Mouse (Mus musculus) brown adipose tissue, adult 24 weeks (tissue): Measurements from ENCODE around the gene Pappa2. TPM values are rescaled to one million over a fixed set of nuclear protein-coding genes. Genes with fewer than 3 reads are reported as not detected.

ENCODE experiments used
- H3K27ac ChIP-seq: fragments of 200-500 bp; replicated peaks from 2 replicates; pipeline ENCODE4 v1.5.1; 2012; ENCODE audit warnings: low read depth, mild to moderate bottlenecking, low read length
- H3K4me1 ChIP-seq: fragments of 200-500 bp; 2 replicates; pipeline ENCODE4 v1.6.1; 2012; ENCODE audit warnings: low read length, mixed read lengths; ENCODE audit not compliant: control insufficient read depth, insufficient read depth, insufficient read length
- H3K4me3 ChIP-seq: fragments of 200-500 bp; 2 replicates; pipeline ENCODE4 v1.5.1; 2012; ENCODE audit warnings: low read depth, mild to moderate bottlenecking, low read length, moderate library complexity; ENCODE audit not compliant: insufficient read depth
- polyA plus RNA-seq: library from polyadenylated mRNA; stranded (reverse); fragments of >200 nt; gene quantifications from 2 replicates; pipeline ENCODE4 v1.2.4, GENCODE M21; 2012; ENCODE audit not compliant: missing spikeins, insufficient read depth, insufficient read length

The Pappa2 gene
- polyA plus RNA-seq, 1 experiment: not detected

GRCm38 (mm10) chr1:158764727-158765126 lies 215.6 kb downstream of the Pappa2 start:
- H3K4me1 ChIP-seq: no peaks in the 10 kb centered on the region
- H3K4me3 ChIP-seq: no peak overlapping the region
- H3K27ac ChIP-seq: no peak overlapping the region

DNA sequence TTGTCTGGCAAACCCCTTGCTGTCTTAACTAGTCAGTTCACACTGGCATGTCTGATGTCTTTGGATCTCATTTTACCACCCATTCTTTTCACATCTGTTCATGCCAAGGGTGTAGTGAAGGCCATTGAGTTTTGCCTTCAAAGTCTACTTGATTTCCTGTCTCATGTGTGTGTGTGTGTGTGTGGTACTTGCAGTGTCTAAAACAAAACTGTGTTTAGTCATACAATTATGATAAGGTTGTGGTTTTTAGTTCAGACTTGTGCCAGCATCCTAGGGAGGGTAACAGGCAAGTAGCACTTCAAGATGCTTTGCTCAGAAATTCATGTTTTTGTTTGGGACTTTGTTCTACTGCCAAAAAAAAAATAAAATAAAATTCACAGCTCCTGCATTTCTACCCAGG lies 216.1 kb downstream of the Pappa2 start:
- no peak overlapping the region for H3K4me3 ChIP-seq
- no peak overlapping the region for H3K27ac ChIP-seq
- no peaks in the 10 kb centered on the region for H3K4me1 ChIP-seq

DNA sequence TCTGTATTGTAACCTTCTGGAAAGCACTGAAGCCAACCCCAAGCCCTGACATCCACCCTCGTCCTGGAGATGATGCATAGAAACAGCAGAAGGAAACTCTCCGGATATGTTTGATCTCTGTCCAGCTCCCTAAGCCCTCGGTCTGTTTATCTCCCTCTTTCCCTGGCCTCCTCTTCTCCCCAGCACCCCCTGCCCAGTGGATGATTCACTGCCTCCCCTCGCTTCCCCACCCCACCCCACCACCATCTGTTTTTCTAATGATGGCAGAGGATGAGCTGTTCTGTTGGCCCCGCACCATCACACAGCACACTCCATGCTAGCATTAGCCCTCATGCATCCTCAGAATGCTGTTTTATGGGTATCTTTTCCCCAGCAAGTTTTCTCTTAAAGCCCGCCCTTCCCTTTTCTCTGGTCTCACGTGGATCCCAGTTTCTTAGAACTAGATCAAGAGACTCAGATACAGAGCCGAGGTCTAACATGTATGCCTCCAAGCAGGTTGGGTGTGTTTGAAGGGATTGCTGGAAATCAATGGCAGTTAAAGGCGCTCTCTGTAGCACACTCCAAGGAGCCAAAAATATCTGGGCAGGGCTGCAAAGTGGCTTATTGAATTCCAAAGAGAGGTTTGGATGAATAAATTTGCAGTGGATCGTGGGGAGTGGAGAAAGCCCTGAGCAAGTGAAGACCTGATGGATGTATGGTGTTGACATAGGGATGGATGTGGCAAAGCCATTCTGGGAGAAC lies 231.8 kb downstream of the Pappa2 start:
- no peaks in the 10 kb centered on the region for H3K4me1 ChIP-seq

GRCm38 (mm10) chr1:158741449-158741848 lies 238.8 kb downstream of the Pappa2 start:
- Histone ChIP-seq H3K4me3 (no peak overlapping the region), H3K4me1 (no peaks in the 10 kb centered on the region), H3K27ac (no peak overlapping the region)

More for the DNA sequence above, 231.8 kb downstream of the Pappa2 start:
- no peak overlapping the region for H3K27ac ChIP-seq
- H3K4me3 ChIP-seq: no peak overlapping the region

GRCm38 (mm10) chr1:158740949-158741348 lies 239.3 kb downstream of the Pappa2 start:
- H3K4me1 ChIP-seq: no peaks in the 10 kb centered on the region
- H3K4me3 ChIP-seq: no peak overlapping the region

DNA sequence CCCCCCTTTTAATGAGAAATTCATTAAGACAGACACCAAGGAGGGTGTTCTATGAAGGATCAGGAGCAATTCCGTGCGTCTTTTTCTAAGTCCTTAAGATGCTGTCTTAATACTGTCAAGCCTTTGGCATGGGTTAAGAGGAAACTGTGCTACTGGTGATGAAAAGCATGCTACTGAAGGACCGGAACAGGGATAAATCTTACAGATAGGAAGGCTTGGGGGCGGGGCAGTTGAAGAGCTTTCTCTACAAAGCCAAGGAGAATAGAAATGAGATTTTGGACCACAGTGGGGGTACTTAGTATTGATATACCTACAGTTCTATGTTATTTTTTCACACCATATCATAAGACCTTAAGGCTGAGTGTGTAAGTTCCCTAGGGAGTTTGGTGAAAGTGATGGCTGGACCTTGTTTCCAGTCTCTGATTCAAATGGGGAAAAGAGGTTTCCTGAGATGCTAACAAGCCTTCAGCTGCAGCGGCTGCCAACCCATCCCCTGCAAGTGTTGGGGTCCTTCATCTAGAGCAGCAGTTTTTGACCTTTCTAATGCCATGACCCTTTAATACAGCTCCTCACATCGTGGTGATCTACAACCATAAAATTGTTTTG lies 240.0 kb downstream of the Pappa2 start:
- Histone ChIP-seq H3K4me1 (no peaks in the 10 kb centered on the region), H3K4me3 (no peak overlapping the region), H3K27ac (no peak overlapping the region)

More at GRCm38 (mm10) chr1:158740949-158741348, 239.3 kb downstream of the Pappa2 start:
- H3K27ac ChIP-seq: no peak overlapping the region

DNA sequence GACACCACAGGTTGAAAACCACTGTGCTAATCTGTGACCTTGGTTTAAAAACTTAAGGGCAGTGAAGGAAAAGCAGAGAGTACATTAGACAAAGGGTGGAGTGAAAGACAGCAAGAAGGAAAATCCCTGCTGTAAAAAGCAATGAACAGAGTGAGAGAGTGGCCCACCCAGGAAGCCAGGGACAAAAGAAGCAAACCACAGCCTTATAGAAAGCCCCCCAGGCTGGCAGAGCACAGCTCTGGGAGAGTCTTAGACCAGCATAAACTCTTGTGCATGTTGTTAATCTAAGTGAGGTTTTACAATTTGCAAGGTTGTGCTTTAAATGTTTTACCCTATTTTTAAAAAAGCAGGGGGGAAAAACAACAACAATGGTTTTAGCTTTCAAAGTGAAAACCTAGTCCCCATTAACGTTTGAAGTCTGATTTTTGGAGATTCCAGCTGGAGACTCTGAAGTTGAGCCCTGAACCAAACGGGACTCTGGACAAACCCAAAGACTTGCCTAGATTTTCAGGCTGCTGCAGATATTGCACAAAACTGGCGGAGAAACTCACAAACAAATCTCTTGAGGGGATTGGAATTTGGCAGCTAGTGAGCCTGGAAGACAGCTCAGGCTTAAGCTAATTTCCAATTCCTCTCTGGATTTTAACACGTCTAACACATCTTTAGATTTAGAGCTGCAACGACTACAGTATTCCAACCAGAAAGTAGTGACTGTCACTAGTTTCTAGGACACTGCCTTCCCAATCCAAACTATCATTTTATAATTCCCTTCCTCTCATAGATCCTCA lies 241.0 kb downstream of the Pappa2 start:
- H3K4me3 ChIP-seq: no peak overlapping the region
- no peaks in the 10 kb centered on the region for H3K4me1 ChIP-seq
- H3K27ac ChIP-seq: no peak overlapping the region

- Histone ChIP-seq H3K27ac (no peak overlapping the region), H3K4me1 (no peaks in the 10 kb centered on the region), H3K4me3 (no peak overlapping the region)
These were observed 247.3 kb downstream of the Pappa2 start for GRCm38 (mm10) chr1:158732868-158733496.

DNA sequence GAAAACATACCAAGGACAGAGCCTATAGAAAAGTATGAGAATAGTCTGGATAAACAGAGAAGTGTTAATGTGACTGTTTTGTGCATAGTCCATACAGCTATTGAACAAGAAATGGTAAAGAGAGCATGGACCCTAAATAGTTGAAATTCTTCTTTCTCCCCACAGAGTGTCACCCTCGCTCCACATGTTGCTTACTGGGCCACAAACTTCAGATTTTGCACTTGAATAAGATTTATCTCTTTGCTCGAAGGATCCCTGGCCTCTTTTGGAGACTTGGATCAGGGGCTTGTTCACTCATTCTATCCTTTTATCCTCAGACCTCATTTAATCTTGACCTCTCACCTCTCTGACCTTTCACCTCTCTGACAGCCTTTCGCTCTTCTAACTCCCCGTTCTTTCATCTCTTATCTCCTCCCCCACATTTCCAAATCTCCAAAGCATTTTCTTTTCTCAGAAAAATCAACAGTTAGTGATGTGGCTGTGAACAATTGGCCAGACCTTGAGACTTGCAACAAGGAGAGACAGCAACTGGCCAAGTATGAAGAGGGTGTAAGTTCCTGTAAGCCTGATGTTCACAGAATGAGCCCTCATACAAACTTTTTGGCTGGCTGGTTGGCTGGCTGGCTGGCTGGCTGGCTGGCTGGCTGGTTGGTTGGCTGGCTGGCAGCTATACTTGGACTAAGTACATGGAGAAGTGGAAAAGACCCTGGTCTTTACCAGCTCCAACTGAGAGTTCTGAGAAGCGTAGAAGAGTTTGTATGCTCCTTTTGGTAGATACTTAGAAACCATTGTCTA lies 266.8 kb downstream of the Pappa2 start:
- Histone ChIP-seq H3K27ac (no peak overlapping the region), H3K4me1 (no peaks in the 10 kb centered on the region), H3K4me3 (no peak overlapping the region)

GRCm38 (mm10) chr1:158701336-158701735 lies 279.0 kb downstream of the Pappa2 start:
- Histone ChIP-seq H3K4me3 (no peak overlapping the region), H3K4me1 (no peaks in the 10 kb centered on the region), H3K27ac (no peak overlapping the region)

DNA sequence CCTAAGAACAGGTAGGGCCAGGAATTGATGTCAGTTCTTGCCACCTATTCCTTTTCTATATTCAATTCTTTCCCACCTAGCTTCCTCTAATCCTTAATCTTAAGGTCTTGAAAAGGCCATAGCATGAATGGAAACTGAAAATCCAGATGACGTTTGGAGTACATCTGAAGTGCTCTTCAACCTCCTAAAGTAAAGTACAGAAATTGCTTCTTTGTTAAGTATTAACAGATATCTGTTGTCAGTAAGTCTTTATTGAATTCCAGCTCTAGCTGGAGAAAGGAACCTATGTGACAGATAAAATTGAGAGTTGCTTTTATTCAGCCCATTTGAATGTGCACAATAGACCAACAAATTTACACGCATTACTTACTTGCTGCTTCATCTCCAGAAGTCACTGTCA lies 280.1 kb downstream of the Pappa2 start:
- Histone ChIP-seq H3K4me3 (no peak overlapping the region), H3K4me1 (no peaks in the 10 kb centered on the region), H3K27ac (no peak overlapping the region)

DNA sequence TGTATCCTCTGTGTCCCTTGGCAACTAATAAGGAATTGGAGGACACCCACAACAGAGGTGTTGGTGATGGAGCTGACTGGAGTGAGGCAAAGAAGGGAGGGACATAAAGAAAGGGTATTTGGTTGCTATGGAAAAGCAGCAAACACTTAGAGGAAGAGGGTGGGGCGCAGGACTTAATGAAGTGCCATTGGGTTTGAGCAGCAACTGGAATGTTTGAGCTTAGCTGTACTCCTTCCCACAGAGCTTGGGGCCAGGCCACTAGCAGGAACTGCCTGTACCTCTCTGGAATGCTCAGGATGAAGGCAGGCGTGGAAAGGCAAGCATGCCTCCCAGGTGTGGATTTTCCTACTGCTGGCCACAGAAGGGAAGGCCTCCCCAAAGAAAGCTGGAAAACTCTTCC lies 281.0 kb downstream of the Pappa2 start:
- H3K4me3 ChIP-seq: no peak overlapping the region
- no peaks in the 10 kb centered on the region for H3K4me1 ChIP-seq
- H3K27ac ChIP-seq: no peak overlapping the region

GRCm38 (mm10) chr1:158697859-158698569 lies 282.3 kb downstream of the Pappa2 start:
- no peak overlapping the region for H3K27ac ChIP-seq
- no peak overlapping the region for H3K4me3 ChIP-seq
- H3K4me1 ChIP-seq: no peaks in the 10 kb centered on the region

GRCm38 (mm10) chr1:158697423-158697822 lies 282.9 kb downstream of the Pappa2 start:
- Histone ChIP-seq H3K4me1 (no peaks in the 10 kb centered on the region), H3K4me3 (no peak overlapping the region), H3K27ac (no peak overlapping the region)
